Mouse (Mus musculus): ENCODE data around the gene Zfp597. TPM values are rescaled to one million over a fixed set of nuclear protein-coding genes. Genes with fewer than 3 reads are reported as not detected.
A peak's percentile ranks its signal among the peaks of the same experiment; 100 is the strongest.
"Not testable (repeated sequence)": the region's sequence is repeated elsewhere in the genome, so short reads cannot be mapped to it uniquely, and the experiment has no call there.

Zfp597 gene
- total RNA-seq, 2 experiments from 2014 or later = 7.0 to 8.9 TPM

DNA sequence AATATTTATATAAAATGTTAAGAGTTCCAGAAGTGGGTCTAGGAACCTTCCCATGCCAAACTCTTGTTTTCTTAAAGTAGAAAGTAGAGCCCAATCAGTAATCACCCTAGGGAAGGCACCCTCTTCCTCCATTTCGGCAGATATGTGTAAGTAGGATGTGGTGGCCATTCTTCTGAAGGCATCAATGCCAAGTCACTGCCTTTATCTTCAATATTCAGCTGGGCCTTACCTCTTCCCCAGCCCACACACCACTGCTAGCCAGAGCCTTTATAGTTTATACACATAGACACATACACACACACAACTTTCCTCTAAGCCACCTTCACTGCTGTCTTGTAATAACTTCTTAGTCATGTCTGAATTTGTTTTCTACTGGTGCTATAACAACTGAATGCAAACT lies 28.6 kb downstream of the Zfp597 start:
- DNase-seq = no peak

DNA sequence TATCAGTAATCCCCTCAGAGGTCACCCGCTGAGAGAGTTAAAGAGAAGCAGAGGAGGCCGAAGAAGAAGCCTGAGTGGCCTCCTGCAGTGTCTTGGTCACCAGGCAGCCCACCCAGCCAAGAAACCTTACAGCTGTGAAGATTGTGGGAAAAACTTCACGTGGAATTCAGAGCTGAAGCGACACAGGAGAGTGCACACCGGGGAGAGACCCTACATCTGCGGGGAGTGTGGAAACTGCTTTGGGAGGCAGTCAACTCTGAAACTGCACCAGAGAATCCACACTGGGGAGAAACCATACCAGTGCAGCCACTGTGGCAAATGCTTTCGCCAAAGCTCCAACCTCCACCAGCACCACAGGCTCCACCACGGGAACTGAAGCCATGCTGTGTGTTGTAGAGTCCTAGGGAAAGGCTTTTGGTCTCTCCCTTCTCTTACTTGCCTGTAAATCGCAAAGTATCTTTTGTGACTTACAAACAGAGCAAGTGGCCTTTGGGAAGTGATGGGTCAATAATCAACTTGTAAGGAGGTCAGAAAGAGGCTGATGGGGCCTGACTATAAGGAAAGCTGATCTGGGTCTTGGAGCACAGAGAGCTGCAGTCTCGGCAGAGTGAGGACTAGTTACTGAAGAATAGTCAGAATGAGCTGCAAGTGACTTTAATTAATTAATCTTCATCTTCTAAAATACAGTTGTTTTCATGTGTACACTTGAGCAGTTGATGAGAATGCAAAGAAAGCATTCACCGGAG lies 29.8 kb downstream of the Zfp597 start:
- no peak for DNase-seq

DNA sequence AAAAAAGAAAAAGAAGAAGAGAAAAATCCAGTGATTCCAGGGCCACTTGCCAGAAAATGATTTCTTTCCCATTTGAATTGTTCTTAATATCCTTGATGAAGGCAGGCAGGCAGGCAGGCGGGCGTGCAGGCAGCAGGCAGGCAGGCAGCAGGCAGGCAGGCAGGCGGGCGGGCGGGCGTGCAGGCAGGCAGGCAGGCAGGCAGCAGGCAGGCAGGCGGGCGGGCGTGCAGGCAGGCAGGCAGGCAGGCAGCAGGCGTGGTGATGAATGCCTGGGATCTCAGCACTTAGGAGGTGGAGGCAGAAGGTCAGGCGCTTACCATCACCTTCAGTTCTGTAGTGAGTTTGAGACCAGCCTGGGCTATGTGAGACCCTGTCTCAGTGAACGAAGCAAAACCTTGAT lies 31.8 kb downstream of the Zfp597 start:
- DNase-seq = no peak

DNA sequence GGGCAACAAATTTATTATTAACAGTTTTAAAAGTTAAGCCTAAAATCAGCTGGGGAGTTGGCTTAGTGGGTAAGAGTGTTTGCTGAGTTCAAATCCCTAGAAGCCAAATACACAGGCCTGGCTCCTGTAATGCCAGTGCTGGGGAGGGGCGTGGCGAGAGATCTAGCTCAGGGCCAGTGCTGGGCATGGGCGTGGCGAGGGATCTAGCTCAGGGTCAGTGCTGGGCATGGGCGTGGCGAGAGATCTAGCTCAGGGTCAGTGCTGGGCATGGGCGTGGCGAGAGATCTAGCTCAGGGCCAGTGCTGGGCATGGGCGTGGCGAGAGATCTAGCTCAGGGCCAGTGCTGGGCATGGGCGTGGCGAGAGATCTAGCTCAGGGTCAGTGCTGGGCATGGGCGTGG lies 33.1 kb downstream of the Zfp597 start:
- DNase-seq = not testable (repeated sequence)

DNA sequence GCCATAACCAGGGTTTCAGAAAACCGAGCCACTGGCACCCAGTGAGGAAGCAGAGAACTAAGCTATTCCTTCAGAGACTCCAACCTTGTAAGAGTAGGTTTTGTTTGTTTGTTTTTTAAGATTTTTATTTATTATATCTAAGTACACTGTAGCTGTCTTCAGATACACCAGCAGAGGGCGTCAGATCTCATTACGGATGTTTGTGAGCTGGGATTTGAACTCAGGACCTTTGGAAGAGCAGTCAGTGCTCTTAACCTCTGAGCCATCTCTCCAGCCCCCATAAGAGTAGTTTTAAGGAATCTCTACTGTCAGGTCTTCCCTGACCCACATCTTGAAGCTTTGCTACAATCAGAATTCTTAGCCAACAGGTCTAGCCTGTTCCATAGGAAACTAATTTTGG lies 35.9 kb downstream of the Zfp597 start:
- no peak for DNase-seq

DNA sequence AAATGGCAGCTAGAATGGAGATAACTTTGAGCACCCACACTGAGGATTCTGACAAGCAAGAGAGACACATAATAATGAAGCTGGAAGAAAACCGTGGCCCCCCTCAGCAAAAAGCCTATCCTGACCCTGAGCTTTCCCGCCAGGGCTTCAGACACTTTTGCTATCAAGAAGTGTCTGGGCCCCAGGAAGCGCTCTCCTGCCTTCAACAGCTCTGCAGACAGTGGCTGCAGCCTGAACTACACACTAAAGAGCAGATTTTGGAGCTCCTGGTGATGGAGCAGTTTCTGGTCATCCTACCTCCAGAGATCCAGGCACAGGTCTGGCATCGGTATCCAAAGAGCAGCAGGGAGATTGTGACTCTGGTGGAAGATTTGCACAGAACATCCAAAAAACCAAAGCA lies 36.5 kb downstream of the Zfp597 start:
- no peak for DNase-seq

DNA sequence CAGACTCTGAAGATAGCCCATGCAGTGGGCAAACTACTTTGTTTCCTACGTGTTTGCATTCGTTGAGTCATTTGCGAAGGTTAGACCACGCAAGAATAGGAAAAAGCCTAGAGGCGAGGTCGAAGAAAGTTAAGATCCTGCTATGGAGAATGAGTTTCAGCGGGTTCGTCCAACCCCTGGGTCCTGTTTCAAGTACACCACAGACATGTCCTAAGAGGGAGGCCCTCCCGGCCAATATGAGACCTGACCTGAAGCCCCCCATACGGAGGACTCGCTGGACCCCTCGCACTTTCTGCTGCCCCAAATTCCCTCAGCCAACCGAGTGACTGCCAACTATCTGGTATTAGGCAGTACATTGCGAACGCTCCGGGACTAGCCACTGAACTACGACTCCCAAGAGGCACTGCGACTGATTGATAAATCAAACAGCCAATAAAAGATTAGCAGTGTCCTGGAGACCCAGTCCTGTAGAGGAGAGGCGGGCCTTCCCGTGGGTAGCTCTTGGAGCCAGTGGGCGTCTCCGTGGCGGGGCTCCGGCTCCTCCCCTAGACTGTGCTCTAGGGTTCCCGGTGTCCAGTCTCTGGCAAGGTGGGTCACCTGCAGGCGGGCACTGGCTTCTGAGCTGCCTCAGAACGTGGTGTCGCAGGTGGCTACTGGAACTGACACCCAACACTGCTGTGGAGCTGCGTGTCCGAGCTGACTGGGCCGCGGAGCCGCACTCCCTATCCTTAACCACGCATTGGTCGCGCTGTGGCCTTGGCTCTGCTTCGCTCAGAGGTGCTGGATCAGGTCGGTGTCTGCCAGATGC lies 37.4 kb downstream of the Zfp597 start, which contains the start of gene Zfp174:
TSS of gene Zfp174 (plus strand) at position 558 of the 808 bp plus-strand sequence.
- peak; percentile 83 for DNase-seq

DNA sequence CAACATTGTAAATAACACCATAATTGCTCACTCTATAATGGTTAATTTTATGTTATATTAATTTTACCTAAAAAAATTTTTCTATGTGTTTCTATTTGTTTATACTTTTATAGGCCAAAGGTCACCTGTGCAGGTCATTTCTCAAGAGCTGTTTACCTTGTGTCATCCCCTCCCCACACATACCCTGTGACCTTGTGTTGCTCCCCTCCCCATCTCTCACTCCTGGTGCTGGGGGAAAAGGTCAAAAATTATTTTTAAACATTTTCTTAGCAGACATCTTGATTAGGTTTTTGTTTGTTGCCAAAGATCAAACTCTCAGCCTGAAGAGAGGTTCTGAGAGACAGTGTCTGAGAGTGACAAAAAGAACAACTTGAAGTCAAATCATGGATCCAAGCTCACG lies 40.6 kb downstream of the Zfp597 start:
- DNase-seq = no peak

DNA sequence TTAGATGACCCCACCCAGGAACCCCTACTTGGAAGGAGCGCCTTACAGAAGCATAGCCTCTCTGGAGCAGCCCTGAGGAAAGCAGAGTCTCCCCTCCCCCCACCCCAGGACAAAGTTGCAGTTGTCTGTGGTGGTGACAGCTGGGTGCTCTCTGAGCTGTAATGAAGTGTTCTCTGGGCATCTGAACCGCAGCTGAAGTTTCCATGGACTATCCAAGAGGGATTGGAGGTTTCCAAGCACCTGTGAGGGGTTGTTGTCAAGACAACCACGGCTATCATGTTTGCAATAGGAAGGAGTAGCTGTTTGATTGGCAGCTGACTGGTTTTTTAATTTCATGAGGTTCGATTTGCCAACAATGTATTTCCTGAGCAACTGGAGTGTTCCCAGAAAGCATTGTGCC lies 41.4 kb downstream of the Zfp597 start:
- DNase-seq = no peak

DNA sequence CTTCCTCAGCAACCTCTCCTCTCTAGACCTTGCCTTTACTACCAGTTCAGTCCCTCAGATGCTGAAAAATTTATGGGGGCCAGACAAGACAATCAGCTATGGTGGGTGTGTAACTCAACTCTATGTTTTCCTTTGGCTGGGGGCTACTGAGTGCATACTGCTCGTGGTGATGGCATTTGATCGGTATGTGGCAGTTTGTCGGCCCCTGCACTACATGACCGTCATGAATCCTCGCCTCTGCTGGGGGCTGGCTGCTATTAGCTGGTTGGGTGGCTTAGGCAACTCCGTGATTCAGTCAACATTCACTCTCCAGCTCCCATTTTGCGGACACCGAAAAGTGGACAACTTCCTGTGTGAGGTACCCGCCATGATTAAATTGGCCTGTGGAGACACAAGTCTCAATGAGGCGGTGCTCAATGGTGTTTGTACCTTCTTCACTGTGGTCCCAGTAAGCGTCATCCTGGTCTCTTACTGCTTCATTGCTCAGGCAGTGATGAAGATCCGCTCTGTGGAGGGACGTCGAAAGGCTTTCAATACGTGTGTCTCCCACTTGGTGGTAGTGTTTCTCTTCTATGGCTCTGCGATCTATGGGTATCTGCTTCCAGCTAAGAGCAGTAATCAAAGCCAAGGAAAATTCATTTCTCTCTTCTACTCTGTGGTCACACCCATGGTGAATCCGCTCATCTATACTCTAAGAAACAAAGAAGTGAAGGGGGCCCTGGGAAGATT lies 45.0 kb downstream of the Zfp597 start:
- no peak for DNase-seq

DNA sequence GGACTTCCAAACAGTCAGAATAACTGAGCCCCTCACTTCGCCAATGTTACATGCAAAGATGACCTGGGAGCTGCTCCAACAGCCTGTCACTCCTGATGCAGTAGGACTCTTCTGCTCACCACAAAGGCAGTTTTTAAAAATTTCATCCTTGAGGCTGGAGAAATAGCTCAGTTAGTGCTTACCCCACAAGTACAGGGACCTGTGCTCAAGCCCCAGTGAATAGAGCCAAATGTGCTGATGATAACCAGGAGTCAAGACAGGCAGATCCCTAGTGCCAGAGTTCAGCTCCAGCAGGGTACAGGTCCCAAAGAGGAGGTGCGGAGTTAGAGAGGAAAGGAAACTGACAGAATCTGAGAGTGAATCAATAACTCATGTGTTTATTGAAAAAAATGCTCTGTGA lies 48.9 kb downstream of the Zfp597 start:
- DNase-seq = no peak

DNA sequence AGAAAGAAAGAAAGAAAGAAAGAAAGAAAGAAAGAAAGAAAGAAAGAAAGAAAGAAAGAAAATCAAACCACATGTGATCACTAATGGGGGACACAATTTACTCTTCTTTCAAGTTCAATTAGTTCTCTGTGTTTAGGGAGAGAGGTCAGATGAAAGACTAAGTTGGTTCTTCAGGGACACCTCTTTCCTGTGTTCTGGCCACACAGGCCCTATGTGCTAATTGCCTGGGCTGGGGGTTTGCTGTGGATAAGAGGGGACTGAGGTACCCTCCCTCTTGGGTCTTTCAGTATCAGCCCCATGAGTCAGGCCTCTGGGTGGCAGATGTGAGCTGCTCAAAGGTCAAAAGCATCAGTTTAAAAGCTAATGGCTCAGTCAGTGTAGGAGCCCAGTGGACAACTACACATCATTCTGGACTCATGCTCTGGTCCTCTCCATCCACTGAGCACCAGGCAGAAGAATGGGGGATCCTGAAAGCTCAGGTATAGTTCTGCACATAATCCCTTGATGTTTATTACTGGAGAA lies 53.7 kb downstream of the Zfp597 start, which contains the start of gene Olfr15:
TSS of gene Olfr15 (plus strand) at position 291 of the 522 bp plus-strand sequence.
- DNase-seq = no peak

DNA sequence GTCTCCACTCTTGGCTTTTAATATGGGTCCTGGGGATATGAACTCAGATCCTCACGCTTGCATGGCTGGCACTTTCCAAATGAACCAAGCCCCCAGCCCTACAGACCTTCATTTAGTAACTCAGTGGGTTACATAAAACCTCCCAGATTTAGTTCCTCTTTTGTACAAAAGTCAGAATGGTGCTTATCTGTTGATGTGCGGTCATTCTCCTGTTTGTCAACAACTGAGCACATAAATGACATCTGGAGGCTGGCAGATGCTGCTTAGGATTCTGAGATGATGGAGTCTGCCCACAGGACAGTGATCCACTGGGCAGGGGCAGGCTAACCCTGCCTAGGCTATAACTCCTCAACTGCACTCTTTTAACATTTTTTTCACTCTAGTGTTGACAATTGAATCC lies 54.6 kb downstream of the Zfp597 start:
- DNase-seq = no peak

DNA sequence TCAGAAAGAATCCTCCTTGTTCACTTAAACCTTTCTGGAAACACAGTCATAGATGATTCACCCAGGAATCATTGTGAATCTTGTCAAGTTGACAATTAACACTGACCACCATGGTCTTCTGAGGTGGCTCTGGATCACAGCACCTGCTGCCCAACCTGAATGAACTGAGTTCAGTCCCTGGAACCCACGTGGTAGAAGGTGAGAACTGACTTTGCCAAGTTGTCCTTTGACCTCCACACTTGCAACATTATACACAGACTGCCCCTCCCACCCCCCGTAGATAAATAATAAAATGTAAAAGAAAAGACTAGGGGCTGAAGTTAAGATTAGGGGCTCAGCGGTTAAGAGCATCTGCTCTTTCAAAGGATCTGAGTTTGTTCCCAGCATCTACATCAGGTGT lies 56.3 kb downstream of the Zfp597 start:
- DNase-seq = no peak

DNA sequence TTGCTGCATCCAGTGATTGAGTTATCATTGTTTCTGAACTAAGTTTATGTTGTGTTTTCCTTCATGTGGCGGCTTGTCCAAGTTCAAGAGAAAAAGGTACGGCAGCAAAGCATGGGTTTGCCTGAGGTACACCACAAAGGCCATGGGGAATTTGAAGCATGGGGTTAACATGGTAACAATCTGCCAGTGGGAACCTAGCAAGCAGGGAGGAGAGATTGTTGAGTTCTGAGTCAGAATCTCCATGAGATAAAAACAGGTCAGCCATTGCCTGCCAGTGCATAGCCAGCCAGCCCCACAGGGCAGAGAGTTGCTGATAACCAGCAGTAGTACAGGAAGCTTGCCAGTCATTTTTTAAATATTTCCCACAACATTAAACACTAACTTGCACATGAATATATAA lies 64.2 kb downstream of the Zfp597 start:
- no peak for DNase-seq

DNA sequence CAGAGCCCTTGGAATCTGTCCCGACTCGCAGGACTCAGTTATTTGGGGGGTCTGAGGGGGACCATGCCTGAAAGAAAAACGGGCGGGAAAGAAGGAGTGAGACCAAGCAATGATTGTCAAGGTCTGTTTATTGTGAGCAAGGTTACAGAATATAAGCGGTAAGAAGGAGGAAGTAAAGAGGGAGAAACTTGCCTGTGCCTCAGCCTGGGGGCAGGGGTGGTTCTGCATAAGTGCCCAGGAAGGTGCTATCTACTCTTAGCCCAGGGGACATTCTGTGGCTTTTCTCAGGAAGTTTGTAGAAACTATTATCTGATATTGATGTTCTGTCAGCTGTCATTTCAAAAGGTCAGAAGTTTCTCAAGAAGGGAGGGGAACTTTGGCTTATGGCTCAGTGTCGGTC lies 69.7 kb downstream of the Zfp597 start:
- DNase-seq = not testable (repeated sequence)

Small RNA genes within 50 kb of the gene (microRNA-seq; reads per million reads assigned to microRNA genes)
- 0 reads per million in 2 experiments for gene Gm23493

Other genes with a start within 250 kb of the Zfp597 start
- gene Mefv, start 166.5 kb downstream of the Zfp597 start, total RNA-seq (2021) = not detected
- 10 to 100 TPM in 1 of 2 experiments, 1 to 10 TPM in 1; 9.2 to 11.9 TPM for gene Zfp263, start 140.5 kb downstream of the Zfp597 start, total RNA-seq (2021)
- gene Olfr15, start 53.7 kb downstream of the Zfp597 start, total RNA-seq (2021) = not detected
- gene Zfp174, start 37.3 kb downstream of the Zfp597 start, total RNA-seq (2021) = 1 to 10 TPM; 1.2 to 1.6 TPM
- 10 to 100 TPM; 31.5 to 34.3 TPM for gene Naa60, start 12.2 kb downstream of the Zfp597 start, total RNA-seq (2021)
- gene Gm20695, start 87 bp upstream of the Zfp597 start, total RNA-seq (2021) = 1 to 10 TPM in 1 of 2 experiments, under 1 TPM in 1; 0.61 to 1.0 TPM
- gene 1700037C18Rik, start 24.1 kb upstream of the Zfp597 start, total RNA-seq (2021) = 1 to 10 TPM; 1.3 to 2.7 TPM
- gene Cluap1, start 24.2 kb upstream of the Zfp597 start, total RNA-seq (2021) = 1 to 10 TPM; 6.8 to 7.7 TPM
- 1 to 10 TPM; 4.3 to 5.1 TPM for gene Nlrc3, start 92.1 kb upstream of the Zfp597 start, total RNA-seq (2021)
- gene Slx4, start 119.2 kb upstream of the Zfp597 start, total RNA-seq (2021) = 10 to 100 TPM; 10.2 to 15.7 TPM
- gene Dnase1, start 152.4 kb upstream of the Zfp597 start, total RNA-seq (2021) = not detected
- gene Trap1, start 193.3 kb upstream of the Zfp597 start, total RNA-seq (2021) = 10 to 100 TPM; 77.6 to 85.0 TPM